Mouse (Mus musculus): ENCODE results near the gene Col11a1. TPM values are rescaled to one million over a fixed set of nuclear protein-coding genes. Genes with fewer than 3 reads are reported as not detected.

Gene Col11a1
- total and polyA plus RNA-seq, 2 experiments from 2014 or later = 8.2 to 17.0 TPM

- WGBS = 19% methylated on average over 3 of the region's 3 CpGs
- Histone ChIP-seq H3K36me3 (ENCODE audit: insufficient read depth, low read length) (no peaks in the 10 kb centered on the region), H3K4me3 (ENCODE audit: low read depth, low read length) (no peak overlapping the region), H3K4me2 (ENCODE audit: low read depth, low read length, poor library complexity, severe bottlenecking) (no peak overlapping the region), H3K27ac (ENCODE audit: low read depth, low read length) (no peak overlapping the region), H3K9me3 (ENCODE audit: low read length) (no peaks in the 10 kb centered on the region), H3K4me1 (ENCODE audit: insufficient read depth, low read length) (no peaks in the 10 kb centered on the region), H3K27me3 (ENCODE audit: insufficient read depth, low read length) (no peaks in the 10 kb centered on the region), H3K9ac (replicated peaks; ENCODE audit: low read length, poor library complexity, severe bottlenecking) (no peak overlapping the region)
- DNase-seq (ENCODE audit: low spot score) (peak; percentile 54), ATAC-seq (ENCODE audit: low FRiP score) (no peak)
- peak; percentile 88 for TF ChIP-seq CTCF (IDR thresholded peaks at IDR 0.05)
Measured at GRCm38 (mm10) chr3:114147140-114147539, 116.8 kb downstream of the Col11a1 start.

- Histone ChIP-seq H3K27me3 (ENCODE audit: insufficient read depth, low read length) (no peaks in the 10 kb centered on the region), H3K9me3 (ENCODE audit: low read length) (no peaks in the 10 kb centered on the region), H3K27ac (ENCODE audit: low read depth, low read length) (no peak overlapping the region), H3K36me3 (ENCODE audit: insufficient read depth, low read length) (no peaks in the 10 kb centered on the region), H3K4me2 (ENCODE audit: low read depth, low read length, poor library complexity, severe bottlenecking) (no peak overlapping the region), H3K9ac (replicated peaks; ENCODE audit: low read length, poor library complexity, severe bottlenecking) (no peak overlapping the region), H3K4me3 (ENCODE audit: low read depth, low read length) (no peak overlapping the region), H3K4me1 (ENCODE audit: insufficient read depth, low read length) (no peaks in the 10 kb centered on the region)
- DNase-seq (ENCODE audit: low spot score) (no peak), ATAC-seq (ENCODE audit: low FRiP score) (no peak)
- 90% methylated on average over 6 of the region's 6 CpGs for WGBS
- TF ChIP-seq CTCF (IDR thresholded peaks at IDR 0.05) = no peak
Measured at GRCm38 (mm10) chr3:114197964-114198750, 167.8 kb downstream of the Col11a1 start.

- no peaks in the 10 kb centered on the region for H3K36me3 ChIP-seq (ENCODE audit: insufficient read depth, low read length)
- WGBS = 80% methylated on average over 4 of the region's 4 CpGs
- no peak overlapping the region for H3K27ac ChIP-seq (ENCODE audit: low read depth, low read length)
- H3K4me3 ChIP-seq (ENCODE audit: low read depth, low read length) = no peak overlapping the region
- H3K27me3 ChIP-seq (ENCODE audit: insufficient read depth, low read length) = no peaks in the 10 kb centered on the region
- no peaks in the 10 kb centered on the region for H3K9me3 ChIP-seq (ENCODE audit: low read length)
- TF ChIP-seq CTCF (IDR thresholded peaks at IDR 0.05) = no peak
- H3K4me2 ChIP-seq (ENCODE audit: low read depth, low read length, poor library complexity, severe bottlenecking) = no peak overlapping the region
- DNase-seq (ENCODE audit: low spot score) = no peak
- no peak for ATAC-seq (ENCODE audit: low FRiP score)
- no peaks in the 10 kb centered on the region for H3K4me1 ChIP-seq (ENCODE audit: insufficient read depth, low read length)
- no peak overlapping the region for H3K9ac ChIP-seq (replicated peaks; ENCODE audit: low read length, poor library complexity, severe bottlenecking)
Measured at GRCm38 (mm10) chr3:114212255-114212654, 181.9 kb downstream of the Col11a1 start.

GRCm38 (mm10) chr3:114216105-114216504 is 185.8 kb downstream of the Col11a1 start:
- Histone ChIP-seq H3K36me3 (ENCODE audit: insufficient read depth, low read length) (no peaks in the 10 kb centered on the region), H3K4me1 (ENCODE audit: insufficient read depth, low read length) (no peaks in the 10 kb centered on the region), H3K9me3 (ENCODE audit: low read length) (no peaks in the 10 kb centered on the region), H3K9ac (replicated peaks; ENCODE audit: low read length, poor library complexity, severe bottlenecking) (no peak overlapping the region), H3K4me2 (ENCODE audit: low read depth, low read length, poor library complexity, severe bottlenecking) (no peak overlapping the region), H3K4me3 (ENCODE audit: low read depth, low read length) (no peak overlapping the region), H3K27me3 (ENCODE audit: insufficient read depth, low read length) (no peaks in the 10 kb centered on the region), H3K27ac (ENCODE audit: low read depth, low read length) (no peak overlapping the region)
- ATAC-seq (ENCODE audit: low FRiP score) (no peak), DNase-seq (ENCODE audit: low spot score) (no peak)
- no peak for TF ChIP-seq CTCF (IDR thresholded peaks at IDR 0.05)
- WGBS = 82% methylated on average over 5 of the region's 5 CpGs

- DNase-seq (ENCODE audit: low spot score) (no peak), ATAC-seq (ENCODE audit: low FRiP score) (no peak)
- no peak for TF ChIP-seq CTCF (IDR thresholded peaks at IDR 0.05)
- Histone ChIP-seq H3K9me3 (ENCODE audit: low read length) (no peaks in the 10 kb centered on the region), H3K36me3 (ENCODE audit: insufficient read depth, low read length) (no peaks in the 10 kb centered on the region), H3K4me1 (ENCODE audit: insufficient read depth, low read length) (no peaks in the 10 kb centered on the region), H3K27ac (ENCODE audit: low read depth, low read length) (no peak overlapping the region), H3K4me2 (ENCODE audit: low read depth, low read length, poor library complexity, severe bottlenecking) (no peak overlapping the region), H3K9ac (replicated peaks; ENCODE audit: low read length, poor library complexity, severe bottlenecking) (no peak overlapping the region), H3K27me3 (ENCODE audit: insufficient read depth, low read length) (no peaks in the 10 kb centered on the region), H3K4me3 (ENCODE audit: low read depth, low read length) (no peak overlapping the region)
- WGBS = 85% methylated on average over 1 of the region's 1 CpGs
Measured at GRCm38 (mm10) chr3:114229501-114229900, 199.2 kb downstream of the Col11a1 start.
